In genomic region chr2:179519161-179519560, GRCm38 (mm10) we compare ENCODE assay signal across 16 mouse cellular contexts.
DNase-seq lines count a peak whose midpoint lies in the region; ATAC-seq lines count a peak whose summit lies in the region.
"Had no signal": no experiment of that assay in that cellular context is flagged by ENCODE, and none has a peak within 500 bp of the region (broad histone marks: within the 10 kb centered on the region; RNA-seq: fewer than 3 reads in every experiment).

No protein-coding gene starts in this region.

- H3K27me3 ChIP-seq in embryonic facial prominence, embryonic 14.5 days (replicated peaks; ENCODE audit: control insufficient read depth, insufficient read depth, low read length) = no peaks in the 10 kb centered on the region
- H3K27me3 ChIP-seq in embryonic facial prominence, embryonic 10.5 days (replicated peaks; ENCODE audit: low read depth, poor library complexity, severe bottlenecking) = peaks cover 7% of the 10 kb centered on the region
- 0 out of 2 replicates have a peak, but pooled peaks cover 5% of the 10 kb centered on the region for H3K27me3 ChIP-seq in intestine, embryonic 15.5 days (replicated peaks)

- no peak overlapping the region for H3K27ac ChIP-seq in embryonic facial prominence, embryonic 14.5 days (replicated peaks; ENCODE audit: low read depth, low read length)
- no peak overlapping the region for H3K27ac ChIP-seq in embryonic facial prominence, embryonic 10.5 days (replicated peaks)
- H3K27ac ChIP-seq in intestine, embryonic 15.5 days = no peak overlapping the region
- H3K27ac ChIP-seq: hindbrain, postnatal 0 days had no signal

- ATAC-seq in embryonic facial prominence, embryonic 14.5 days (ENCODE audit: low read depth) = no peak
- ATAC-seq in intestine, embryonic 15.5 days = no peak

- H3K4me1 ChIP-seq in embryonic facial prominence, embryonic 14.5 days (ENCODE audit: control insufficient read depth, insufficient read depth, low read length) = 0 out of 2 replicates have a peak, but pooled peaks cover 12% of the 10 kb centered on the region
- peaks cover 41% of the 10 kb centered on the region for H3K4me1 ChIP-seq in embryonic facial prominence, embryonic 10.5 days
- H3K4me1 ChIP-seq in intestine, embryonic 15.5 days (replicated peaks) = no peaks in the 10 kb centered on the region

- no peak overlapping the region for H3K9ac ChIP-seq in embryonic facial prominence, embryonic 14.5 days (ENCODE audit: low read depth, low read length)
- H3K9ac ChIP-seq in intestine, embryonic 15.5 days = no peak overlapping the region

- H3K9me3 ChIP-seq in embryonic facial prominence, embryonic 14.5 days (ENCODE audit: control insufficient read depth, low read length) = no peaks in the 10 kb centered on the region
- no peaks in the 10 kb centered on the region for H3K9me3 ChIP-seq in embryonic facial prominence, embryonic 10.5 days
- H3K9me3 ChIP-seq in intestine, embryonic 15.5 days = no peaks in the 10 kb centered on the region

- no peak overlapping the region for H3K4me3 ChIP-seq in embryonic facial prominence, embryonic 14.5 days (ENCODE audit: low read depth, low read length)
- no peak overlapping the region for H3K4me3 ChIP-seq in embryonic facial prominence, embryonic 10.5 days
- H3K4me3 ChIP-seq in intestine, embryonic 15.5 days (replicated peaks) = no peak overlapping the region
- H3K4me3 ChIP-seq: erythroblast, embryonic 14.5 days had no signal

- H3K4me2 ChIP-seq in embryonic facial prominence, embryonic 14.5 days (ENCODE audit: low read depth, low read length) = no peak overlapping the region
- no peak overlapping the region for H3K4me2 ChIP-seq in intestine, embryonic 15.5 days (replicated peaks)

- DNase-seq in embryonic facial prominence, embryonic 14.5 days (ENCODE audit: low spot score) = peak; percentile 52
- no peak for DNase-seq in embryonic facial prominence, embryonic 10.5 days (ENCODE audit: low spot score)
- peak; percentile 32 for DNase-seq in layer of hippocampus, adult 11-12 months (ENCODE audit: low spot score)
- DNase-seq in layer of hippocampus, postnatal 36 days = no peak
- DNase-seq in Muller cell, postnatal 12 days (ENCODE audit: inconsistent ontology term) = peak; percentile 16
- DNase-seq in retina, embryonic 14.5 days (ENCODE audit: low spot score) = peak; percentile 55
- no peak for DNase-seq in adrenal gland, adult (ENCODE audit: inconsistent age in 2 of 2, low spot score in 1 of 2)
- DNase-seq: adrenal gland, postnatal 36 days; embryo, embryonic 11 days; heart, adult 11 months; kidney, adult 8-10 months; kidney, postnatal 36 days; thymus, postnatal 25 days had no signal

- 65% methylated on average over 7 of the region's 7 CpGs for WGBS in embryonic facial prominence, embryonic 14.5 days
- WGBS in embryonic facial prominence, embryonic 10.5 days = 88% methylated on average over 7 of the region's 7 CpGs
- 82% methylated on average over 7 of the region's 7 CpGs for WGBS in intestine, embryonic 15.5 days

- H3K36me3 ChIP-seq in embryonic facial prominence, embryonic 14.5 days (ENCODE audit: control insufficient read depth, insufficient read depth, low read length) = no peaks in the 10 kb centered on the region
- no peaks in the 10 kb centered on the region for H3K36me3 ChIP-seq in embryonic facial prominence, embryonic 10.5 days (replicated peaks)
- H3K36me3 ChIP-seq in intestine, embryonic 15.5 days = no peaks in the 10 kb centered on the region

Comparison
In these comparisons a context has a peak if more than half of its experiments do, and no peak if none do; other contexts are left out.
1. DNase-seq: peak in embryonic facial prominence, embryonic 14.5 days (single experiment), layer of hippocampus, adult 11-12 months (single experiment), Muller cell, postnatal 12 days (single experiment) and retina, embryonic 14.5 days (single experiment); none in embryonic facial prominence, embryonic 10.5 days (single experiment), layer of hippocampus, postnatal 36 days (0 of 2) and adrenal gland, adult (0 of 2).